Mouse (Mus musculus) lung, postnatal 0 days (tissue): ENCODE results near the gene H2-DMa.

Experiments
- CTCF ChIP-seq: IDR thresholded peaks from 2 replicates; pipeline ENCODE4 v1.5.1; 2016; ENCODE audit warnings: antibody characterized with exemption, mild to moderate bottlenecking
- EP300 ChIP-seq: IDR thresholded peaks from 2 replicates; pipeline ENCODE4 v1.6.1; 2016; ENCODE audit warnings: antibody characterized with exemption, mild to moderate bottlenecking, control low read depth

GRCm38 (mm10) chr17:34143461-34143860, 24.1 kb downstream of the H2-DMa start:
- TF ChIP-seq CTCF, result no peak
- TF ChIP-seq EP300, result no peak
